Mouse (Mus musculus): Measurements from ENCODE around the gene Nudt5.

GRCm38 (mm10) chr2:5911282-5911965 lies 66.6 kb downstream of the Nudt5 start:
- TF ChIP-seq GATA2 (IDR thresholded peaks at IDR 0.05; ENCODE audit: borderline replicate concordance, low read depth, low read length) (no peak), CTCF (IDR thresholded peaks at IDR 0.05; ENCODE audit: low read depth, low read length) (no peak), GATA1 (IDR thresholded peaks at IDR 0.05; ENCODE audit: borderline replicate concordance, low read length) (no peak)

Measured in G1E (cell line).